Mouse (Mus musculus): Measurements from ENCODE around the gene Mlxipl. TPM values are rescaled to one million over a fixed set of nuclear protein-coding genes. Genes with fewer than 3 reads are reported as not detected.

Mlxipl gene
- polyA plus RNA-seq, 1 experiment from 2014 or later, result 3.9 TPM

GRCm38 (mm10) chr5:135186621-135187348 is 97.1 kb downstream of the Mlxipl start, which contains the start of gene Baz1b:
Baz1b (plus strand) TSS chr5:135187264.
- WGBS, result under 1% methylated on average over 57 of the region's 57 CpGs
- ATAC-seq (ENCODE audit: insufficient number of reproducible peaks, insufficient read depth, low FRiP score, low TSS enrichment, low read depth), result peak; percentile 98
- Histone ChIP-seq H3K9ac (peak within 1 kb of the TSS; percentile 99), H3K4me3 (peak within 1 kb of the TSS; percentile 100), H3K27me3 (no peaks in the 10 kb centered on the region), H3K4me2 (peak within 1 kb of the TSS; percentile 62), H3K9me3 (0 out of 2 replicates have a peak, but pooled peaks cover 5% of the 10 kb centered on the region), H3K4me1 (peaks cover 22% of the 10 kb centered on the region), H3K36me3 (peaks cover 31% of the 10 kb centered on the region), H3K27ac (peak within 1 kb of the TSS; percentile 97)

- peaks cover 24% of the 10 kb centered on the region for H3K4me1 ChIP-seq
- ATAC-seq (ENCODE audit: insufficient number of reproducible peaks, insufficient read depth, low FRiP score, low TSS enrichment, low read depth), result peak; percentile 48
- H3K36me3 ChIP-seq, result peaks cover 24% of the 10 kb centered on the region
- H3K27ac ChIP-seq, result peak overlapping the region; percentile 97
- peak overlapping the region; percentile 99 for H3K9ac ChIP-seq
- H3K4me2 ChIP-seq, result peak overlapping the region; percentile 62
- under 1% methylated on average over 95 of the region's 102 CpGs for WGBS
- H3K9me3 ChIP-seq, result 0 out of 2 replicates have a peak, but pooled peaks cover 5% of the 10 kb centered on the region
- H3K27me3 ChIP-seq, result no peaks in the 10 kb centered on the region
- H3K4me3 ChIP-seq, result peak overlapping the region; percentile 100
Measured at GRCm38 (mm10) chr5:135187349-135188213, 97.9 kb downstream of the Mlxipl start.

Other genes starting within 250 kb of the Mlxipl start
- gene Tmem270, start 183.2 kb upstream of the Mlxipl start, polyA plus RNA-seq (2015; fragmentation: Nextera tagmentation; extraction: Ambion mirVana), result not detected in 2 replicates
- 0.39 and 2.8 TPM in 2 replicates for gene Cldn13, start 174.4 kb upstream of the Mlxipl start, polyA plus RNA-seq (2015; fragmentation: Nextera tagmentation; extraction: Ambion mirVana)
- 21.1 and 21.4 TPM in 2 replicates for gene Mettl27, start 157.5 kb upstream of the Mlxipl start, polyA plus RNA-seq (2015; fragmentation: Nextera tagmentation; extraction: Ambion mirVana)
- 21.0 and 22.9 TPM in 2 replicates for gene Cldn4, start 143.0 kb upstream of the Mlxipl start, polyA plus RNA-seq (2015; fragmentation: Nextera tagmentation; extraction: Ambion mirVana)
- 14.8 and 26.4 TPM in 2 replicates for gene Cldn3, start 103.7 kb upstream of the Mlxipl start, polyA plus RNA-seq (2015; fragmentation: Nextera tagmentation; extraction: Ambion mirVana)
- 57.4 and 59.4 TPM in 2 replicates for gene Abhd11, start 80.7 kb upstream of the Mlxipl start, polyA plus RNA-seq (2015; fragmentation: Nextera tagmentation; extraction: Ambion mirVana)
- 12.9 and 21.7 TPM in 2 replicates for gene Stx1a, start 66.4 kb upstream of the Mlxipl start, polyA plus RNA-seq (2015; fragmentation: Nextera tagmentation; extraction: Ambion mirVana)
- 35.2 and 38.8 TPM in 2 replicates for gene Dnajc30, start 25.7 kb upstream of the Mlxipl start, polyA plus RNA-seq (2015; fragmentation: Nextera tagmentation; extraction: Ambion mirVana)
- 132 and 147 TPM in 2 replicates for gene Bud23, start 24.9 kb upstream of the Mlxipl start, polyA plus RNA-seq (2015; fragmentation: Nextera tagmentation; extraction: Ambion mirVana)
- gene Vps37d, start 11.6 kb upstream of the Mlxipl start, polyA plus RNA-seq (2015; fragmentation: Nextera tagmentation; extraction: Ambion mirVana), result 13.7 and 17.8 TPM in 2 replicates
- 25.6 and 25.7 TPM in 2 replicates for gene Tbl2, start 59.8 kb downstream of the Mlxipl start, polyA plus RNA-seq (2015; fragmentation: Nextera tagmentation; extraction: Ambion mirVana)
- 48.3 and 52.1 TPM in 2 replicates for gene Bcl7b, start 78.4 kb downstream of the Mlxipl start, polyA plus RNA-seq (2015; fragmentation: Nextera tagmentation; extraction: Ambion mirVana)
- gene Baz1b, start 97.4 kb downstream of the Mlxipl start, polyA plus RNA-seq (2015; fragmentation: Nextera tagmentation; extraction: Ambion mirVana), result 54.7 and 55.7 TPM in 2 replicates
- gene Fzd9, start 161.3 kb downstream of the Mlxipl start, polyA plus RNA-seq (2015; fragmentation: Nextera tagmentation; extraction: Ambion mirVana), result 11.9 and 18.1 TPM in 2 replicates